Mouse (Mus musculus) embryonic facial prominence, embryonic 12.5 days (tissue): Measurements from ENCODE around the gene Trf. TPM values are rescaled to one million over a fixed set of nuclear protein-coding genes. Genes with fewer than 3 reads are reported as not detected.
"Not testable (repeated sequence)": the region's sequence is repeated elsewhere in the genome, so short reads cannot be mapped to it uniquely, and the experiment has no call there.

Source experiments
- ATAC-seq: fragments of 200-750 bp; cut with Nextera tagmentation; 2 replicates; pipeline ENCODE4 v1.8.0; 2017; ENCODE audit not compliant: insufficient number of reproducible peaks, insufficient read depth, low FRiP score, low TSS enrichment
- H3K27ac ChIP-seq: fragments of 300-500 bp; sonication (generic); 2 replicates; pipeline ENCODE4 v1.5.1; 2016; ENCODE audit warnings: mild to moderate bottlenecking
- H3K27me3 ChIP-seq: fragments of 300-500 bp; sonication (generic); 2 replicates; pipeline ENCODE4 v1.6.1; 2016; ENCODE audit warnings: mild to moderate bottlenecking, moderate library complexity
- H3K36me3 ChIP-seq: fragments of 300-500 bp; sonication (generic); 2 replicates; pipeline ENCODE4 v1.6.1; 2016; ENCODE audit warnings: mild to moderate bottlenecking
- H3K4me1 ChIP-seq: fragments of 300-500 bp; sonication (generic); 2 replicates; pipeline ENCODE4 v1.6.1; 2016
- H3K4me2 ChIP-seq: fragments of 300-500 bp; sonication (generic); replicated peaks from 2 replicates; pipeline ENCODE4 v1.6.1; 2016; ENCODE audit warnings: mild to moderate bottlenecking, moderate library complexity
- H3K4me3 ChIP-seq: fragments of 300-500 bp; sonication (generic); 2 replicates; pipeline ENCODE4 v1.5.1; 2016; ENCODE audit warnings: mild to moderate bottlenecking
- H3K9ac ChIP-seq: fragments of 300-500 bp; sonication (generic); 2 replicates; pipeline ENCODE4 v1.6.1; 2016; ENCODE audit warnings: mild to moderate bottlenecking, moderate library complexity
- H3K9me3 ChIP-seq: fragments of 300-500 bp; sonication (generic); 2 replicates; pipeline ENCODE4 v1.6.1; 2016; ENCODE audit warnings: mild to moderate bottlenecking, moderate library complexity
- WGBS: fragments of 180-500 bp; shearing (Covaris S2); methylation state at CpG from one replicate; pipeline ENCODE4 v1.1.7; 2016; 5-methylcytosine and 5-hydroxymethylcytosine counted together
- polyA plus RNA-seq: library from polyadenylated mRNA; unstranded; fragments of >200 nt; fragmentation: Nextera tagmentation; extraction: Ambion mirVana; gene quantifications from 2 replicates; pipeline ENCODE4 v1.2.1, GENCODE M21; 2016

Gene Trf
- polyA plus RNA-seq, 1 experiment from 2014 or later, result 20.1 TPM

- peak overlapping the region; percentile 58 for H3K9ac ChIP-seq
- H3K9me3 ChIP-seq, result no peaks in the 10 kb centered on the region
- WGBS, result 3% methylated on average over 20 of the region's 20 CpGs
- peak; percentile 88 for ATAC-seq
- H3K4me1 ChIP-seq, result peaks cover 15% of the 10 kb centered on the region
- no peaks in the 10 kb centered on the region for H3K27me3 ChIP-seq
- H3K4me3 ChIP-seq, result peak overlapping the region; percentile 38
- no peaks in the 10 kb centered on the region for H3K36me3 ChIP-seq
- 0 out of 2 replicates have a peak overlapping the region, but pooled peaks have one; percentile 30 for H3K27ac ChIP-seq
- peak overlapping the region; percentile 62 for H3K4me2 ChIP-seq
These were observed 49.3 kb downstream of the Trf start for GRCm38 (mm10) chr9:103180807-103181565.

GRCm38 (mm10) chr9:103180303-103180702, 49.9 kb downstream of the Trf start:
- Histone ChIP-seq H3K4me3 (peak overlapping the region; percentile 38; the same call in 1 of the 2 replicates), H3K36me3 (no peaks in the 10 kb centered on the region), H3K27me3 (no peaks in the 10 kb centered on the region), H3K9ac (peak overlapping the region; percentile 58; the same call in 1 of the 2 replicates), H3K4me1 (peaks cover 15% of the 10 kb centered on the region), H3K4me2 (peak overlapping the region; percentile 62), H3K9me3 (no peaks in the 10 kb centered on the region), H3K27ac (0 out of 2 replicates have a peak overlapping the region, but pooled peaks have one; percentile 30)
- 61% methylated on average over 3 of the region's 3 CpGs for WGBS
- no peak for ATAC-seq

GRCm38 (mm10) chr9:103175692-103176091, 54.6 kb downstream of the Trf start:
- WGBS, result 95% methylated on average over 7 of the region's 7 CpGs
- no peak overlapping the region for H3K4me3 ChIP-seq
- H3K36me3 ChIP-seq, result no peaks in the 10 kb centered on the region
- H3K27me3 ChIP-seq, result no peaks in the 10 kb centered on the region
- no peak overlapping the region for H3K4me2 ChIP-seq
- H3K27ac ChIP-seq, result no peak overlapping the region
- no peak overlapping the region for H3K9ac ChIP-seq
- ATAC-seq, result no peak
- no peaks in the 10 kb centered on the region for H3K9me3 ChIP-seq
- peaks cover 11% of the 10 kb centered on the region for H3K4me1 ChIP-seq

- 67% methylated on average over 6 of the region's 6 CpGs for WGBS
- Histone ChIP-seq H3K4me1 (peaks cover 4% of the 10 kb centered on the region; the same call in 1 of the 2 replicates), H3K4me2 (no peak overlapping the region), H3K4me3 (no peak overlapping the region), H3K36me3 (no peaks in the 10 kb centered on the region), H3K9me3 (no peaks in the 10 kb centered on the region), H3K27me3 (no peaks in the 10 kb centered on the region), H3K27ac (no peak overlapping the region), H3K9ac (no peak overlapping the region)
- ATAC-seq, result no peak
These were observed 55.3 kb downstream of the Trf start for GRCm38 (mm10) chr9:103174771-103175519.

- H3K9ac ChIP-seq, result no peak overlapping the region
- ATAC-seq, result no peak
- H3K27me3 ChIP-seq, result no peaks in the 10 kb centered on the region
- no peaks in the 10 kb centered on the region for H3K36me3 ChIP-seq
- no peak overlapping the region for H3K4me3 ChIP-seq
- H3K27ac ChIP-seq, result no peak overlapping the region
- no peaks in the 10 kb centered on the region for H3K9me3 ChIP-seq
- 80% methylated on average over 7 of the region's 7 CpGs for whole genome bisulfite sequencing
- H3K4me1 ChIP-seq, result no peaks in the 10 kb centered on the region
- H3K4me2 ChIP-seq, result no peak overlapping the region
These were observed 61.5 kb downstream of the Trf start for GRCm38 (mm10) chr9:103168771-103169170.

- H3K27me3 ChIP-seq, result no peaks in the 10 kb centered on the region
- H3K4me2 ChIP-seq, result no peak overlapping the region
- no peak overlapping the region for H3K4me3 ChIP-seq
- no peaks in the 10 kb centered on the region for H3K4me1 ChIP-seq
- H3K9ac ChIP-seq, result no peak overlapping the region
- H3K9me3 ChIP-seq, result no peaks in the 10 kb centered on the region
- WGBS, result 80% methylated on average over 6 of the region's 6 CpGs
- no peak for ATAC-seq
- H3K36me3 ChIP-seq, result no peaks in the 10 kb centered on the region
- no peak overlapping the region for H3K27ac ChIP-seq
These were observed 62.2 kb downstream of the Trf start for GRCm38 (mm10) chr9:103168046-103168445.

GRCm38 (mm10) chr9:103163806-103164205, 66.4 kb downstream of the Trf start:
- no peaks in the 10 kb centered on the region for H3K4me1 ChIP-seq
- ATAC-seq, result no peak
- no peaks in the 10 kb centered on the region for H3K27me3 ChIP-seq
- H3K9ac ChIP-seq, result no peak overlapping the region
- H3K36me3 ChIP-seq, result no peaks in the 10 kb centered on the region
- 72% methylated on average over 15 of the region's 15 CpGs for WGBS
- no peaks in the 10 kb centered on the region for H3K9me3 ChIP-seq
- no peak overlapping the region for H3K27ac ChIP-seq
- no peak overlapping the region for H3K4me2 ChIP-seq
- H3K4me3 ChIP-seq, result no peak overlapping the region

GRCm38 (mm10) chr9:103155158-103155557, 75.1 kb downstream of the Trf start:
- not testable (repeated sequence) for H3K27me3 ChIP-seq, H3K4me2 ChIP-seq, ATAC-seq, H3K9me3 ChIP-seq, H3K27ac ChIP-seq, H3K36me3 ChIP-seq, H3K4me3 ChIP-seq, H3K9ac ChIP-seq, H3K4me1 ChIP-seq
- 80% methylated on average over 7 of the region's 7 CpGs for WGBS

- no peaks in the 10 kb centered on the region for H3K27me3 ChIP-seq
- H3K9ac ChIP-seq, result no peak overlapping the region
- H3K4me1 ChIP-seq, result no peaks in the 10 kb centered on the region
- no peaks in the 10 kb centered on the region for H3K9me3 ChIP-seq
- no peak overlapping the region for H3K4me2 ChIP-seq
- H3K36me3 ChIP-seq, result no peaks in the 10 kb centered on the region
- H3K4me3 ChIP-seq, result no peak overlapping the region
- WGBS, result 86% methylated on average over 2 of the region's 2 CpGs
- no peak overlapping the region for H3K27ac ChIP-seq
- ATAC-seq, result no peak
These were observed 75.7 kb downstream of the Trf start for GRCm38 (mm10) chr9:103154568-103154967.

Other genes with a start within 250 kb of the Trf start
- gene Slco2a1, start 241.7 kb downstream of the Trf start, polyA plus RNA-seq, result 3.5 and 3.7 TPM in 2 replicates
- 11.1 and 11.5 TPM in 2 replicates for gene Rab6b, start 118.7 kb downstream of the Trf start, polyA plus RNA-seq
- 58.0 and 60.0 TPM in 2 replicates for gene Srprb, start 28.3 kb downstream of the Trf start, polyA plus RNA-seq
- gene Gm20425, start 137 bp downstream of the Trf start, polyA plus RNA-seq, result 0.60 and 2.9 TPM in 2 replicates
- gene 1300017J02Rik, start 74.6 kb upstream of the Trf start, polyA plus RNA-seq, result 3.8 and 5.7 TPM in 2 replicates
- gene Topbp1, start 74.8 kb upstream of the Trf start, polyA plus RNA-seq, result 77.3 and 78.4 TPM in 2 replicates
- 108 and 110 TPM in 2 replicates for gene Cdv3, start 135.4 kb upstream of the Trf start, polyA plus RNA-seq
- 1.8 and 3.1 TPM in 2 replicates for gene Bfsp2, start 250.0 kb upstream of the Trf start, polyA plus RNA-seq